Comparison of ENCODE assay signal across 17 mouse cellular contexts in genomic region chr8:111628894-111629501, GRCm38 (mm10). TPM values are rescaled to one million over a fixed set of nuclear protein-coding genes. Genes with fewer than 3 reads are reported as not detected.
DNase-seq lines count a peak whose midpoint lies in the region; TF ChIP-seq lines count a peak whose summit lies in the region.
"Had no signal": no experiment of that assay in that cellular context is flagged by ENCODE, and none has a peak within 500 bp of the region (broad histone marks: within the 10 kb centered on the region; RNA-seq: fewer than 3 reads in every experiment).

No protein-coding gene starts in this region.

- no peak for TF ChIP-seq POLR2A in kidney, adult 2 months (IDR thresholded peaks at IDR 0.05; ENCODE audit: low read depth, low read length)

- no peak overlapping the region for H3K9ac ChIP-seq in ES-E14 (ENCODE audit: insufficient read depth, low read depth, low read length, poor library complexity, severe bottlenecking)

- H3K27ac ChIP-seq in kidney, adult 2 months (ENCODE audit: insufficient read depth, low read depth, low read length): 0 out of 2 replicates have a peak overlapping the region, but pooled peaks have one; percentile 72
- H3K27ac ChIP-seq in ES-E14 (ENCODE audit: insufficient read depth, low read depth, low read length, poor library complexity, severe bottlenecking): no peak overlapping the region
- H3K27ac ChIP-seq: midbrain, embryonic 13.5 days had no signal

- H3K4me3 ChIP-seq in kidney, adult 2 months (ENCODE audit: insufficient read depth, low read depth, low read length): peak overlapping the region; percentile 80
- peak overlapping the region; percentile 43 to 46; a peak in 3 of 4 replicates for H3K4me3 ChIP-seq in ES-E14 (ENCODE audit: insufficient read depth in 1 of 2, low read depth in 1 of 2, low read length in 2 of 2, poor library complexity in 1 of 2, severe bottlenecking in 1 of 2)
- H3K4me3 ChIP-seq: midbrain, embryonic 13.5 days; myocyte had no signal

- H3K27me3 ChIP-seq in kidney, adult 2 months (replicated peaks; ENCODE audit: control insufficient read depth, insufficient read depth, low read length): no peaks in the 10 kb centered on the region
- H3K27me3 ChIP-seq: midbrain, embryonic 13.5 days had no signal

- H3K9me3 ChIP-seq in ES-E14 (ENCODE audit: control insufficient read depth, insufficient read depth, low read depth, low read length): no peaks in the 10 kb centered on the region
- H3K9me3 ChIP-seq: midbrain, embryonic 13.5 days had no signal

- DNase-seq in cerebellum, adult 11-12 months: peak; percentile 36
- no peak for DNase-seq in cerebellum, postnatal 14 days
- no peak for DNase-seq in kidney, adult 2 months
- no peak for DNase-seq in kidney, adult 11 months
- no peak for DNase-seq in ES-E14 (ENCODE audit: low read depth, low spot score)
- DNase-seq in thymus, postnatal 0 days (ENCODE audit: low spot score): peak; percentile 60
- DNase-seq in natural killer cell, adult 2 months (ENCODE audit: low spot score in 2 of 2): no peak
- DNase-seq in embryo, embryonic 11 days: no peak
- DNase-seq: cerebellum, postnatal 36 days; heart, adult 2 months; layer of hippocampus, postnatal 36 days; lung, adult 2 months; retina, postnatal 1 day had no signal

- no peaks in the 10 kb centered on the region for H3K36me3 ChIP-seq in kidney, adult 2 months (ENCODE audit: control insufficient read depth, insufficient read depth, low read length)
- H3K36me3 ChIP-seq in ES-E14 (ENCODE audit: control insufficient read depth, insufficient read depth, low read length, poor library complexity, severe bottlenecking): no peaks in the 10 kb centered on the region

- no peak for TF ChIP-seq CTCF in kidney, adult 2 months (conservative IDR thresholded peaks at IDR 0.05; ENCODE audit: insufficient read depth, insufficient read length, low read depth, low read length)

- WGBS in kidney, adult 2 months: 86% methylated on average over 19 of the region's 19 CpGs

- in situ Hi-C loops in ES-E14 (cut with MboI; ENCODE audit: low sequenced_read_pairs in 2 of 2, unreplicated experiment in 2 of 2): no loop called here

- peaks cover 23% of the 10 kb centered on the region for H3K4me1 ChIP-seq in kidney, adult 2 months (ENCODE audit: control insufficient read depth, insufficient read depth, low read length)
- peaks cover 0 to 30% of the 10 kb centered on the region in 2 experiments; a peak in 2 of 4 replicates for H3K4me1 ChIP-seq in ES-E14 (ENCODE audit: control insufficient read depth in 2 of 2, insufficient read depth in 2 of 2, low read length in 2 of 2, poor library complexity in 1 of 2)

TF ChIP-seq in ES-E14, 5 proteins besides CTCF, POLR2A, EP300 and RAD21:
- TF ChIP-seq ZNF384 (IDR thresholded peaks at IDR 0.05; ENCODE audit: low read depth, low read length): no peak
- TF ChIP-seq ZC3H11A (IDR thresholded peaks at IDR 0.05; ENCODE audit: borderline replicate concordance, low read depth, low read length): no peak
- no peak for TF ChIP-seq CHD2 (IDR thresholded peaks at IDR 0.05; ENCODE audit: low read depth, low read length)
- TF ChIP-seq HCFC1 (IDR thresholded peaks at IDR 0.05; ENCODE audit: borderline replicate concordance, insufficient read depth, low read length): no peak
- TF ChIP-seq MAFK (IDR thresholded peaks at IDR 0.05; ENCODE audit: insufficient read depth, low read depth, low read length): no peak

RNA-seq across cellular contexts. Expression of gene Ldhd, which starts 1.2 kb away (rescaled TPM):
- 336 and 441 TPM in 2 replicates for polyA plus RNA-seq in kidney, adult 2 months (2012; rRNA removed)
- total RNA-seq in ES-E14 (2012; rRNA removed): 0.49 and 1.5 TPM in 2 replicates
- polyA plus RNA-seq in thymus, postnatal 0 days (2015; fragmentation: Nextera tagmentation; extraction: Ambion mirVana): 3.8 and 3.9 TPM in 2 replicates
- polyA plus RNA-seq: embryonic facial prominence, embryonic 11.5 days; erythroblast, embryonic 14.5 days had no signal

RNA-seq across cellular contexts. Expression of gene Zfp1, which starts 14.2 kb away (rescaled TPM):
- 6.6 and 7.5 TPM in 2 replicates for polyA plus RNA-seq in kidney, adult 2 months (2012; rRNA removed)
- 18.0 and 18.7 TPM in 2 replicates for total RNA-seq in ES-E14 (2012; rRNA removed)
- 23.6 and 29.7 TPM in 2 replicates for polyA plus RNA-seq in thymus, postnatal 0 days (2015; fragmentation: Nextera tagmentation; extraction: Ambion mirVana)

Comparison
In these comparisons a context has a peak if more than half of its experiments do, and no peak if none do; other contexts are left out.
1. DNase-seq: peak in cerebellum, adult 11-12 months (single experiment) and thymus, postnatal 0 days (single experiment); none in cerebellum, postnatal 14 days (0 of 2), kidney, adult 2 months (single experiment), kidney, adult 11 months (single experiment), ES-E14 (single experiment), natural killer cell, adult 2 months (0 of 2) and embryo, embryonic 11 days (single experiment).
2. RNA of gene Ldhd, which starts 1.2 kb away (polyA plus RNA-seq): 336 to 441 TPM in kidney, adult 2 months; 3.8 to 3.9 TPM in thymus, postnatal 0 days; every median in the first group is over 10 times any median in the second.